Mouse (Mus musculus) left cerebral cortex, adult 9 months (tissue): ENCODE measurements at regions not wholly inside any gene's neighbourhood (a gene's known extent, or its start where the extent isn't known, plus 50 kb on each side); places are given as distances from the start of the nearest gene placed in this dataset.

ENCODE experiments used
- DNase-seq, 2 experiments: peaks; one replicate each; pipeline ENCODE4 v3.0.0; 2022; ENCODE audit warnings: low spot score in 2 of 2

DNA sequence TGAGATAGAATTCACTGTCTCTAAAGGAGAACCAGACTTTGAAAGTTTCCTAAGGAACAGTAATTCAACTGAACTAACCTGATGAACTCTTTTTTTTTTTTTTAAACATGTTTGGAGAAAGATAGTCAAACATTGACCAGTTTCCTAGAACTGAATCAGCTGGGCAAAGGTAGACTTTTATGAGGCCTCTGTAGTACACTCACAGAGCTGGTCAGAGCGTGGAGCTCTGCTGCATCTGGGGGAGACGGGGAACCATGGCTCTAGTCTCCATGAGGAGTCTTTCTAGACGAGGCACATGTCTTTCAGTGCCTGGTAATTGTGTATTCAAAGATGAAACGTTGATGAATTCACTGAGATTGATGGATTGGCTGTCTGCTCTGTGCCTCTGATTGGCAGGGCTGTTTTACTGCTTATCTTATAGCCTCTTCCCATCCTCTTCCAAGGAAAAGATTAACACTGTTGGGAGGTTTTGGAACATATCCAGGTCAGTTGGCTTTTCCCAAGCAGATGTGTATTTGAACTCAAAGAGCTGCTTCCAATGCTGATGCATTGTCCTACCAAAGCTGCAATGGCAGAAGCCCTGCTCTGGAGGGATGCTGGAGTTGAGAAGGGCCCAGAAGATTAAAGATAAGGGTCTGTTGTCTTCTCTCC is 122.5 kb upstream of the Maf start:
- DNase-seq, result no peak

DNA sequence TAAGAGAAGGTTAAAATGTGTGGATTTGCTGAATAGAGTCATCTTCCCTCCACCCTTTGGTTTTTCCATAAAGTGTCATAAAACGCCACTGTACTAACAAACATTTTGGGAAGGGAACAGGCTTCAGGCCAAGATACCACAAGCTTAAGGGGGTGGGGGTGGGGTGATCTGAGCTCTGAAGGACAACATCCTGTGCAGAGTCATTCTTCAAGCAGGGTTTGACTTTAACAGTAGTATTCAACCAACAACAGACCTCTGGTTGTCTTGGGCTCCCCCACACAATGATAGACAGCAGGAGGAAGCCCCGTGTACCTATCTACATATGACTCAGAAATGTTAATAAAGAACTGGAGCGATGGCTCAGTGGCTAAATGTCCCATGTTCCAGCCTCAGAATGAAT is 118.9 kb upstream of the Maf start:
- no peak for DNase-seq

DNA sequence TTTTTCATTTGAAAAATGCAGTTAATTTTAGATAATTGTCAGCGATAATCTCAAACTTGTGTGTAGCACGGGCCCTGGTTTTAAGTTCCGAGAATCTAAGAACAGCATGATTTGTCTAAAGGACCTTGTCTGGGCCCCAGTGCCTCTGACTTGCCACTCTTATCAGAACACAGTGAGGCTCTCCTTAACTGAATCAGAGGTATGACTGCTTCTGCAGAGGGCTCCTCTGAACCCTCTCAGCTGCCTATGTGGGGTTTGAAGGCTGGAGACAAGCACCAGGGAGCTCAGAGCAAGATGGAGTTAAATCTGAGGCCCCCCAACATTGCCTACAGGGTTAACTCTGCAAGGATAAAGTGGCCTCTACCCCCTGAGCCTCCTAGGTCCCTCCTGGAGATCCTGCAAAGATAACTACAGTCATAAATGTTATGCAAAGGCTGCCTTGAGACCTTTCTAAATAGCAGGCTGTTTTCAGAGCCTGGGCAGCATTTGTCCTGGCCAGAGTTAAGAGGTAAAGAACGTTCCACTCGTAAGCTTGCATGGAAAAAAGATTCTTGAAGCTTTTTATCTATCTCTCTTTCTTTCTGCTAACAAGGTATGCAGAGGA is 118.4 kb upstream of the Maf start:
- DNase-seq, result no peak

DNA sequence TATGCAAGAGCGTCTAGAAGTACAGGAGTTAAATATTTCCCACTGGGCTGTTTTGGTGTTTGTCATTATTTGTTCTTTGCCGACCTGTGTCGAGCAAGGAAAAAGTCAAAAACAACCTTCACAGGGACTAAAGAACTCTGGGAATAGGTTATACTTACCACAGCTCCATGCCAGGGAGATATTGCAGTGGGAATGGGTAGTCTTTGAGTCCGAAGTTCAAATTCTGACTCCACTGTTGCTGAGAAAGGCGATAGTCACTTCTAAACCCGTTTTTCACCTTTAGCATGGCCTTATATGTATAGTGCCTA is 116.8 kb upstream of the Maf start:
- no peak for DNase-seq

DNA sequence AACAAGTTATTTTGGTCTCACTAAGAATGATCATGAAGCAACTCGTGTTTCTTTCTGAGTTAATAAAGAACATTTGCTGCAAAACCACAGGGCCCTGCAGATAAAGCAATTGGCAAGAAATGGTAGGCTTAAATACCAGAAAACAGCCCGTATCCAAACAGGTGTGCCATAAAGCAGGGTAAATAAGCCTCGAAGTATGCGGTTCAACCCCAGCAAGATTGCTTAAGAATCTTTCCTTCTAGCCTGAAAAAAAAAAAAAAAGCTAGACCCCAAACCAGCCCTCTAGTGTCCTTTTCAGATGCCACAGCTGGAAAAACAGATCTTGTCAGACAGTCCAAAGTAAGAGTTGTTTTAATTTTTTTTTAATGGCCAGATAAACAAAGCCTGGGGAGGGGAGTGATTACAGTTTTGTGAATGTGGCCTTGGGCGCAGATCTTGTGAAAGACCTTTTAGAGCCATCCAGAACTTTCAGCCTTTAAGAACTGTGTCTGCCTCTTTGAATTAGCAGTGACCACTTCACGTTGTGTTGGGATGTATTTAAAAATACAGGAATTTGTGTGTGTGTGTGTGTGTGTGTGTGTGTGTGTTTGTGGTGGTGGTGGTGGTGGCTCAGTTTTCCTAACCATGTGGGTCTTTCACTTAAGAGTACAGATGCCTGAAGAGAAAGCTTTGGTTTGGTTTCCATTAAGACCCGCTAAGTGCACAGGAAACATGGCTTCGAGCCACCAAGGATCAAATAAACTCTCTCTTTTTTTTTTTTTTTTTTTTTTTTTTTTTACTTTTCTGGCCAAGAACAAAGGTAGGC is 116.3 kb upstream of the Maf start:
- no peak for DNase-seq

DNA sequence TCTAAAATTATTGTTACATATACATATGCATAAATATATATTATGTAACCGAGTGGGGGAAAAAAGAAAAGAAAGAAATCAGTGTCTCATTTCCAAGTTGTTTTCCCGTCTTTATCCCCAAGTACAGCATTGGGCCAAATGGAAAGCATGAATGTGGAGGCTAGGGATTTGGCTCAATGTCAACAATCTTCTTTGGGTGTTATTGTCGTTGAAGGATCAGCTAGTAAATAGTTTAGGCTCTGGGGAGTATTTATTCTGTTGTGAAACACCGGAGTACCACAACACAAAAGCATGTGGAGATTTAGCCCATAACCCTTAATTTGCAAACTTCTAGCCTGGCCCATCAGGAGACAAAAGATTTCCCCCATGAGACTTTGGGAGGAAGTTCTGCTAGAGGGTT is 105.8 kb upstream of the Maf start:
- no peak for DNase-seq

DNA sequence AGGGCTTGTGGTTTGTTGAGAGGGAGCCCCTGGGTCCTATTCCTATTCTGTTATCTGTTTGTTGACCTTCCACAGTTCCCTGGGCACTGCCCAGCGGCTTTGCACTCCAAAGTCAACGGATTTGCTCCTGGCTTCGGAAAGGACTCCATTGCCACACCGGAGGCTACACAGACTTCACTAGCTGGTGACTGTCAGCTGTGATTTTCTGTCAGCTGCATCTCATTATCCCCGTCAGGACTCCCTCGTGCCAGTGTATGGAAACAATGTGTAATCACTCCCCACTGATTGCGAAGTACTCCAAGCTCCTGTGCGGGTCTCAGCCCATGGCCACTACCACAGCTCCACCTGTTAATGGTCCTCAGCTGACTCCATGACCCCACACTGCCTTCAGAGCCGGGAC is 99.0 kb upstream of the Maf start:
- DNase-seq, result peak in 1 of 2 experiments; percentile 3

DNA sequence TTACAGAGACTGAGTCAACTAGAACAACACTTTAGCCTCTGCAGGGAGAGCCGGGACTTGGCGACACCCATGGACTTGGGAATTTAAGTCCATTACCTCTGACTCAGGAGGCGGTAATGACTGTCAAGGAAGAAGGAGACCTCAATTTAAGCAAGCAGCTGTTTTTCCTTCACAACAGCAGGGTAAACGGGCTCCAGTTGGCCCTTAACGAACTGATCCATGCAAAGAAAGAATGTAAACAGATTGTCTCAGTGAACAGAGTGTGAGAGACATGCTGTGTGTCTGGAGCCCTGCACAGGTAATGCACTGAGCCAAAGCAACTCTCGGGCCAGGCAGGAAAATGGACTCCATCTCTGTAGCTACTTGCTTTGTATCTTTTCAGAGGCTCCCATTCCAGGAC is 98.5 kb upstream of the Maf start:
- DNase-seq, result no peak

DNA sequence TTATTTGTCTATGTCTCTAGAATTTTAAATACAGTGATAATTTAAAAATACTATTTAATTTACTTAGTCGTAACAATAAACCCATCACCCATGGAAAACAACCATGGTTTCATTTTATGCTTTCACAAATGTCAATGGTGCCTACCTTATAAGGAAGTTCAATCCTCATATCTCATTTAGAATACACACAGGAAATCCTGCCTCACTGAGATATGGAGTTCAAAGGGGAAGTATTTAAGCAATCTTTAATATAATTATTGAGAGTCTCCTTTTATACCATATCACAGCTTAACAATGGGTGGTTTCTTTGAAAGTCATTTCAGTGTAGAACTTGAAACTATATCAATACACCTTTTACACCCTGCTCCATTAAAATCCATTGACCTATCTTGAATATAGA is 86.0 kb upstream of the Maf start:
- DNase-seq, result no peak

DNA sequence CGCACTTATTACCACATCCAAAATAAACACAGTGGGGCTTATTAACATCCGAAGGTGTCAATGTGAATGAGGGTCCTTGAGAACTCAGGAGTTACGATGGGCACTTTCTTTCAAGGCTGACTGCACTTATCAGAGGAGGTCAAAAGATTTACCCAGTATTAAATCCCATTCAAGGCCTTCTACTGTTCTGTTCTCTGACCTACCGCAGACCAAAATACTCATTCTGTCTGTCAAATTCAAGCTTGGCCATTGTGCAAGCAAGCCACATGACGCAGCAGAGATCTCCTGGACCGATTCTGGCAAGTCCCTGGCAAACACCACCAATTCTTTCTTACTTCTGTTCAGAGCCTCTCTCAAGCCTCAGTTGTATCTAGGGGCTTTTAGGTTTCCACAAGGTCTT is 80.8 kb upstream of the Maf start:
- no peak for DNase-seq

DNA sequence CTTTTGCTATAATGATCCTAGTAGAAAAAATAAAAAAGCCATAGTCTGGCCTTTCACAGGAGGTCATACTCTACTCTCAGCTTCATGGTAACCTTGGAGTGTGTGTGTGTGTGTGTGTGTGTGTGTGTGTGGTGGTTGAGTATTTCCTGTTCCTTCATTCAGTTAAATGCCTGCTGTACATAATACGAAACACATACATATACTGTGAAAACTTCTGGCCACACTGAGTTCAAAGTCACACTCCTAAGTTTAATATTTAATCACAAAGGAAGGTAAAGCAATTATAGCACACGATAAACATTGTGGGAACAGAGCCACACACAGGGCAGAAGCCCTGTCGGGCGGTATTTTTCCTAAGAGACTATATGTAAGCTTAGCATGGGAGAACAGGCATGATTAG is 78.6 kb upstream of the Maf start:
- no peak for DNase-seq

DNA sequence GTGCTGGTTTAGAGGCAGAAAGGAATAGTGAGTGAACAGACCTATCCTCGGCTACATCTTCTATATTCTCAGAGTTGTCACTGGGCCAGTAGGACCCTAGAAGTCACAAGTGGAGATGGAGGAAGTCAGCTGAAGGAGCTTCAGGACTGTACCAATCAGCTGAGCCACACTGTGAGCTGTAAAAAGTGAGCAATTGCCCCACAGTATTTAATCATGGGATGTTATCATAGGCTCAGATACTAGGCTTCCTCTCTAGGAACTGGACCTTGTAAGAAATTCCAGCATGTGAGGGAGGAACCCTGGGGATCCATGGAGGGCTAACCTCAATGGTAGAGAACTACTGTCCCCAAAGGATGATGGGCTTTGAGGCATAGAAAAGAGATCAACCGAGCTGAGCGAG is 78.2 kb upstream of the Maf start:
- no peak for DNase-seq

DNA sequence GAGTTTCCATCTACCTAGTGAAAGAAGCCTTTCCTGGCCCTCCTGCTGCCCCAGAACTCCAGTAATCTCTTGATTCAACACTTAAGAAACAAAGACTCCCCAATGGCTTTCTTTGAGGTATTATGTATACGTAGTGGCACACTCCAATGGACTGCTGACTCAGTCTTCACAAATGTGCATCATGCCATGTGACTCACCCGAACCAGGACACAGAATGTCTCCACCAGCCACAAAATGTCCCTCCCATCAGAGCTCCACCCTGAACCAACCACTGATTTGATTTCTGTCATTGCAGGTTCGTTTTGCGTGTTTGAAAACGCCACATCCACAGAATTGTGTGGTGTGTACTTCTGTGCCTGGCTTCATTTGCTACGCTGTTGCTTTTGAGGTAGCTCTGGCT is 75.8 kb upstream of the Maf start:
- no peak for DNase-seq

DNA sequence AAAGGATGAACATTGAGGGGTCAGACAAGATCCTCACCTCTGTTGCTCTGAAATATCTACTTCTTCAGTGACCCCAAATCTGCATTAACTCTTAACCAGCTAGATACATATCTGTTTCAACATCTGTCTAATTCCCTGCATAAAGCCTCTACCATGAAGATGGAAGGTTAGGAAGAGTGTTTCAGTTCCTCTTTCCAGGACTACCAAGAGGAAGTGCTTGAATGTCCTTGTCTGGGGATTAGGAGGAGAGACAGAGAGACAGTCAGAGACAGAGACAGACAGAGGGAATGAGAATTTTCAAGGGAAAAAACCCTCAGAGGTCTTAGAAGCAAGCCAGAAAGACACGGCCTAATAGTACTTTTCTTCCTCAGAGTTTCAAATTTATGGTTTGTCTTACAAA is 70.8 kb upstream of the Maf start:
- DNase-seq, result no peak

DNA sequence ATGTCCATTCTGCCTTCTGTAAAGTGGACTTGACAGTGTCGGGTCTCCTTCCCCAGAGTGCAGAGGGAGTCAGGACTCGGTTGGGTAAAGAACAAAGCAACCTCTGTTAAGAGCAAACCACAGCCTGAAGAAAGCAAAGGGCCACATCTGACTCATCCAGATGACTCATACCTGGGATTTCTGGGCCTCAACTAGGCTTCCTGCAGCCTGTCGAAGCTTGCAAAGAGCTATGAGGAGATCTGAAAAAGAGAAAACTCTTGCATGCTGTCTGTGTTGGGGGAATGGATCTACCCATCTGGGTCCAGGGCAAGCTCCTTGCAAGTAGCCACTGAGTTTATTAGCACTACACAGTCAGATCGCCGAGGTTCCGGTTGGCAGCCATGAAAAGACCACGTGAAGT is 63.5 kb upstream of the Maf start:
- DNase-seq, result no peak

DNA sequence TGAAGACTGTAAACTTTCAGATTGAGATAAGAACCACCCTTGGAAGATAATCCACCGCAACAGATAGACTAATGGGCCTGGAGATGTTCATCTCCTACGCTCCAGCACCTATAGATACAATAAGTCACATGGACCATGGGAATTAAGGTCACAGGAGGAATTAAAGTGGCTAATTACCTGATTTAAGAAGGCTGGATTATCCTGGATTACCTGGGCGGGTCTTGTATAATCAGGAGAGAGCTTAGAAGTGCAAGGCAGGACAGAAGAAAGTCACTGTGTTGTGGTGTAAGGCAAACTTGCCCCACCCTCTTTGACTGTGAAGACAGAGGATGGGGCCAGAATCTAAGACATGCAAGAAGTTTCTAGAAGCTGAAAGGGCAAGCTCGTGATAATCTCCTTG is 61.0 kb upstream of the Maf start:
- DNase-seq, result no peak

DNA sequence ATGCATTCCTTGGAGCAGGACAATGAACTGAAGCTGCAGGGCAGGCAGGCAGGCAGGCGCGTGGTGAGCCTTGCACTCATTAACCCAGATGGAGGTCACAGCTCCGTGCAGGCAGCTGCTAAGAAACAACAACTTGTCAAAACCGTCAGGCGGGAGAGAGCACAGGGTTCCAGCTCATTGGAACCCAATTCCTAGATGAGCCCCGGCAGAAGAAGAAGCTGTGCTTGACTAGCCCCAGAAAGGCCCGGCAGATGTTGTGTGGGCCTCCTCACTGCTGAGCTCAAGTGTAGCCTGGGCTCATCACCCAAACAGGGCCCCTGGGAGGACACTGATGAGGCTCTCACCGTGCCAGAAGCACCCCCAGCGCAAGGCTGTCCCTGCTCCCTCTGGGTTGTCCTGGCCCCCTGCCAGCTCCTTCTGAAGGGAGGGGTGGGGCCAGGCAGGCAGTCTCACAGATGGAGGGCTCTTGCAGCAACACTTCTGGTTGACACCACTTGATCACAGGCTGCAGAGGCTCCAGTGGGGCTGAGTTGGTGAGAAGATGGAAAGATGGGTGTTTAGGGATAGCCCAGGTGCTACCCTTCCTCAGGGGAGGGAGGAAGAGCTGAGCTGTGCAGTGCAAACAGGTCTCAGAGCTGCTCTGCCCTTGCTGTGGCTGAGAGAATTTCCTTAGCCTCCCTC is 58.8 kb upstream of the Maf start:
- peak in 1 of 2 experiments; percentile 10 for DNase-seq

DNA sequence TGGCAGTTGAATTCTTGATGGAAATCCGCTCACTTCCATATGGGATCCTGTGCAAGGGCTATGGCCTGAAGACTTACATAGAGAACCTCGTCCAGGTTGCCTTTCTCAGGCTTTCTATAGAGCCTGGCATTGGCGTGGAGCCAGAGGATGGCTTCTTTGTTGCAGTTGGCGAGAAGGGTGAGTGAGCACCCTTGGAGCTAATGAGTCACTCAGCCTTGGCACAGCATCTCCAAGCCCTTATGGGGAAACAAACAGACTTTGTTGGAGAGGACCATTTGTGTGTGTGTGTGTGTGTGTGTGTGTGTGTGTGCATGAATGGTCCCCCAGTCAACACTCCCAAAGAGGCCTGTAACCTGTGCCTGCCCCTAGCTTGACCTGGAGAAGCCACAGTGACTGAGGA is 57.0 kb upstream of the Maf start:
- no peak for DNase-seq

DNA sequence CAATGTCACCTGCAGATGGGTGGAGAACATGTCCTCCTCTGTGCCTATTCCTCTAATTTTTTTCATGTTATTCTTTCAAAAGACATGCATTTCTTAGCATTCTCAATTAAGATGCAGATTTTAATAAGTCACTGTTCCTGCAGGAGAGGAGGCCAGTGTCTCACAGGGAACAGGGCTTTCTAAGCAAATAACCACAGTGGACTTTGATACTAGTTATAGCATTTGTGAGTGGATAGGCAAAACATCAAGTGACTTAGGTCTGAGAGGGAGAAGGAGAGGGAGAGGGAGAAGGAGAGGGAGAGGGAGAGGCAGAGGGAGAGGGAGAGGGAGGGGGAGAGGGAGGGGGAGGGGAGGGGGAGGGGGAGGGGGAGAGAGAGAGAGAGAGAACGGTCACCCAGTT is 50.4 kb upstream of the Maf start:
- DNase-seq, result no peak
